Mouse (Mus musculus): ENCODE measurements around the gene Blcap. TPM values are rescaled to one million over a fixed set of nuclear protein-coding genes. Genes with fewer than 3 reads are reported as not detected.

Gene Blcap
- polyA plus RNA-seq, 1 experiment from 2014 or later = 51.6 TPM

- H3K9me3 ChIP-seq (replicated peaks) = no peaks in the 10 kb centered on the region
- H3K4me1 ChIP-seq = 0 out of 2 replicates have a peak, but pooled peaks cover 2% of the 10 kb centered on the region
- no peak for ATAC-seq (replicated peaks; ENCODE audit: low FRiP score)
- no peak overlapping the region for H3K27ac ChIP-seq
- H3K4me2 ChIP-seq = no peak overlapping the region
- 0 out of 2 replicates have a peak, but pooled peaks cover 7% of the 10 kb centered on the region for H3K36me3 ChIP-seq
- H3K4me3 ChIP-seq (replicated peaks) = no peak overlapping the region
- 0 out of 2 replicates have a peak, but pooled peaks cover 3% of the 10 kb centered on the region for H3K27me3 ChIP-seq
- 31% methylated on average over 7 of the region's 7 CpGs for WGBS
- no peak overlapping the region for H3K9ac ChIP-seq
Measured at GRCm38 (mm10) chr2:157537118-157537517, 34.0 kb downstream of the Blcap start.

DNA sequence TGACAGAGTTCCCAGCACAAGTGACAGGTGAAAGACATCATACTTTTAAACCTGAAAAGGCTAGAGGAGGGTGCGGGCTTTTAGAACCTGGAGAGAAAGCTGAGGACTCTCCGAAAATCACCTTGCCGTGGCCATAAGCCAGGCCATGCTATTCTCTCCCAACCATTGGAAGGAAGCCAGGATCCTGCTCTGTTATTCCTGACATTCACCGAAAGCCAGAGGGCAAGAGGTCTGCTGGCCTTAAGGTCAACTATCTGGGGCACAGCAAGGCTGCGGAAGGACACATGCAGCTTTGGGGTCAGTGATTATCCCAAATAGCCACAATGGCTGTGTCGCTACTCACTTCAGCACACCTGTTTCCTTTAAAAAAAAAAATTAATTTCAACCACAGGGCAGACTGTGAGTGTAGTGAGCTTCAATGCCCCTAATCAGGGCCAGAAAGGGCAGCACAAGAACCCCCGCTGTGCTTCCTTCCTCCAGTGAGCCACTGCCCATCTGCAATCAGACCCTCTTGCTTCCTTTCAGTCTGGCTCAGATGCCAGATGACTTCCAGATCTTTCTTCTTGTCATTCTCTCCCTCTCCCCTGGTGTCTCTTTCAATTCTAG, 34.5 kb downstream of the Blcap start:
- Histone ChIP-seq H3K36me3 (0 out of 2 replicates have a peak, but pooled peaks cover 3% of the 10 kb centered on the region), H3K9me3 (replicated peaks) (no peaks in the 10 kb centered on the region), H3K27ac (no peak overlapping the region), H3K4me3 (replicated peaks) (no peak overlapping the region), H3K4me1 (0 out of 2 replicates have a peak, but pooled peaks cover 2% of the 10 kb centered on the region), H3K27me3 (0 out of 2 replicates have a peak, but pooled peaks cover 3% of the 10 kb centered on the region), H3K9ac (no peak overlapping the region), H3K4me2 (no peak overlapping the region)
- WGBS = 48% methylated on average over 7 of the region's 7 CpGs
- no peak for ATAC-seq (replicated peaks; ENCODE audit: low FRiP score)

DNA sequence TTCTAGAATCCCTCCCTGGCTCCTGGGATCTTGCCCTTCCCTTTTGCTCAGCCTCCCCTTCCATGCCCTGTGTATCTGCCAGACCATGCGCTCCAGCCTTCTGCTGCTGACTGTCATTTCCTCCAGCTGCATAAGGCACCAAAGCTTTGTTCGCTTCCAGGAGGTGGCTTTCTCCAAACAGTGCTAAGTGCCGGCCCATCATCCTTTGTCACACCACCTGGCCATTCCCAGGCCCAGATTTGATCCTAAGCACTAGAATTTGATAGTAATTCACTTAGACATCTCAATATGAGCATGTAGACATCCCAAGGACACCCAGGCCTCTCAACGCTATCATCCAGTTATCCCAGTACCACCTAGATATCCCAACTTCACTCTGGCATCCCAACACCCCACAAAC, 36.9 kb downstream of the Blcap start:
- Histone ChIP-seq H3K4me3 (replicated peaks) (no peak overlapping the region), H3K4me1 (0 out of 2 replicates have a peak, but pooled peaks cover 5% of the 10 kb centered on the region), H3K27me3 (0 out of 2 replicates have a peak, but pooled peaks cover 3% of the 10 kb centered on the region), H3K4me2 (no peak overlapping the region), H3K36me3 (no peaks in the 10 kb centered on the region), H3K27ac (no peak overlapping the region), H3K9me3 (replicated peaks) (no peaks in the 10 kb centered on the region), H3K9ac (no peak overlapping the region)
- WGBS = 79% methylated on average over 4 of the region's 4 CpGs
- ATAC-seq (replicated peaks; ENCODE audit: low FRiP score) = no peak

GRCm38 (mm10) chr2:157531681-157532426, 39.2 kb downstream of the Blcap start:
- Histone ChIP-seq H3K9me3 (replicated peaks) (no peaks in the 10 kb centered on the region), H3K27me3 (no peaks in the 10 kb centered on the region), H3K27ac (no peak overlapping the region), H3K4me1 (0 out of 2 replicates have a peak, but pooled peaks cover 5% of the 10 kb centered on the region), H3K9ac (no peak overlapping the region), H3K4me2 (no peak overlapping the region), H3K4me3 (replicated peaks) (no peak overlapping the region), H3K36me3 (no peaks in the 10 kb centered on the region)
- WGBS = 48% methylated on average over 8 of the region's 8 CpGs
- ATAC-seq (replicated peaks; ENCODE audit: low FRiP score) = no peak

DNA sequence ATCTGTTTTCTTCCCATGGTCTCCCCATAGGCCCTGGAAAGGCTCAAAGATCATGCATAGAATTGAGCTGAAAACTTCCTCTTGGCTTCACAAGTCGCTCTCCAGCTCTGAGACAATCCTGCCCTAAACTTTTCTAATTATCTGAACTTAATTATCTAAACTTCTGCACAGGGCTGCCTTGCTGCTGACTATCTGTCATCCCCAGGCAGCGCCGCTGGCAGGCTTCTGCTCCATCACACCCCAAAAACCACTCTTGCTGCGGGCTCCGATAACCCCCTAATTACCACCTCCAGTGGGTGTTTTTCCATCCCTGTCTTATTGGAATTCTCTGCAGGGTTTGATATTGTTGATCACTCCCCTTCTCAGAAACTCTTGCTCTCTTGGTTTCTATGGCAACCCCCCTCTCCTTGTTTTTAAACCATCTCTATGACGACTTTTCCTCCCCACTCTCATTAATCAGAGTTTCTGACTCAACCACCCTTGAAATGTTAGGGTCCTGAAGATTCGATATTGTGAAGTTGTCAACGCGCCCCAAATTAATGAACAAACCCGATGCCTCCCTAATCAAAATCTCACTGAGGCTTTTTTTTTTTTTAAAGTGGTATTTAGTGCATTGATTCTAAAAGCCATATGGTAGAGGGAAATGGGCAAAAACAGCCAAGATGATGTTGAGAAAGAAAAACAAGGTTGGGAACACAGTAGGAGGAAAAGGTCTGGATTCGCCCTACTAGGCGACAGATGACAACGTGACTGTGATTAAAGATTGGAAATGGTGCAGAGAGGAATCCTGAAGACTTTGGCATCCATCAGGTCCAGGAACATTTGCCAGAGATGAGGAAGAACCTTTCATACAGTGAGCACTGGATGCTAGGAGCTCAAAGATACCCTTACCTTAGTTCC, 40.8 kb downstream of the Blcap start:
- Histone ChIP-seq H3K4me3 (replicated peaks) (no peak overlapping the region), H3K4me1 (0 out of 2 replicates have a peak, but pooled peaks cover 3% of the 10 kb centered on the region), H3K9me3 (replicated peaks) (no peaks in the 10 kb centered on the region), H3K27ac (no peak overlapping the region), H3K4me2 (no peak overlapping the region), H3K36me3 (no peaks in the 10 kb centered on the region), H3K9ac (no peak overlapping the region), H3K27me3 (no peaks in the 10 kb centered on the region)
- 58% methylated on average over 13 of the region's 13 CpGs for WGBS
- no peak for ATAC-seq (replicated peaks; ENCODE audit: low FRiP score)

GRCm38 (mm10) chr2:157522556-157522955, 48.5 kb downstream of the Blcap start:
- H3K27me3 ChIP-seq = no peaks in the 10 kb centered on the region
- no peak overlapping the region for H3K27ac ChIP-seq
- no peaks in the 10 kb centered on the region for H3K9me3 ChIP-seq (replicated peaks)
- H3K9ac ChIP-seq = no peak overlapping the region
- no peak overlapping the region for H3K4me2 ChIP-seq
- peaks cover 10% of the 10 kb centered on the region; the same call in 1 of the 2 replicates for H3K4me1 ChIP-seq
- no peak for ATAC-seq (replicated peaks; ENCODE audit: low FRiP score)
- H3K36me3 ChIP-seq = no peaks in the 10 kb centered on the region
- 81% methylated on average over 3 of the region's 3 CpGs for WGBS
- H3K4me3 ChIP-seq (replicated peaks) = no peak overlapping the region

- Histone ChIP-seq H3K4me3 (replicated peaks) (no peak overlapping the region), H3K36me3 (no peaks in the 10 kb centered on the region), H3K9me3 (replicated peaks) (no peaks in the 10 kb centered on the region), H3K9ac (no peak overlapping the region), H3K4me1 (peaks cover 13% of the 10 kb centered on the region; the same call in 1 of the 2 replicates), H3K4me2 (no peak overlapping the region), H3K27ac (no peak overlapping the region), H3K27me3 (no peaks in the 10 kb centered on the region)
- 29% methylated on average over 5 of the region's 5 CpGs for WGBS
- ATAC-seq (replicated peaks; ENCODE audit: low FRiP score) = no peak
Measured at GRCm38 (mm10) chr2:157520496-157520895, 50.6 kb downstream of the Blcap start.

DNA sequence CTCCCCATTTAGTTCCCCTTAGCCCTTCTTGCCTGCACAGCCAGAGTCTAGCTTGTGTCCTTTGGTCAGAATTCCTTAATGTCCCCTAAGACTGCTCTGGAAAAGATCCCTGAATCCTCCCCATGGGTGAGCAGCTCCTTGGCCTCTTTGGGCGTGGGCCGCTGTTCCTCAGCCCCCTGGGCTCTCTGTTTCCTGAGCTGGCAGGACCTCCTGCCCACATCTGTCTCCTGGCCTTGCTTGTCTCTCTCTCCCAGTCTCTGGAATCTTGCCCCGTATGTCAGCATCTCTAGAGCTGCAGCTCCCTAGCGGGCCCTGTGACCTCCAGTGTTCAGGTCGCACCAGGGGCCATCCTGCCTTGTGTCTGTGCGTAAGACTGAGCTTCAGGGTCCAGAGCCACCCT, 51.6 kb downstream of the Blcap start:
- Histone ChIP-seq H3K4me3 (replicated peaks) (no peak overlapping the region), H3K36me3 (no peaks in the 10 kb centered on the region), H3K9me3 (replicated peaks) (no peaks in the 10 kb centered on the region), H3K9ac (no peak overlapping the region), H3K4me1 (peaks cover 18% of the 10 kb centered on the region), H3K4me2 (no peak overlapping the region), H3K27me3 (no peaks in the 10 kb centered on the region), H3K27ac (no peak overlapping the region)
- no peak for ATAC-seq (replicated peaks; ENCODE audit: low FRiP score)
- 67% methylated on average over 6 of the region's 6 CpGs for WGBS

GRCm38 (mm10) chr2:157518451-157518850, 52.6 kb downstream of the Blcap start:
- H3K4me1 ChIP-seq = peaks cover 28% of the 10 kb centered on the region
- H3K4me3 ChIP-seq (replicated peaks) = no peak overlapping the region
- H3K36me3 ChIP-seq = no peaks in the 10 kb centered on the region
- H3K4me2 ChIP-seq = no peak overlapping the region
- H3K9ac ChIP-seq = no peak overlapping the region
- no peaks in the 10 kb centered on the region for H3K27me3 ChIP-seq
- 37% methylated on average over 7 of the region's 7 CpGs for WGBS
- no peak overlapping the region for H3K27ac ChIP-seq
- no peaks in the 10 kb centered on the region for H3K9me3 ChIP-seq (replicated peaks)
- no peak for ATAC-seq (replicated peaks; ENCODE audit: low FRiP score)

DNA sequence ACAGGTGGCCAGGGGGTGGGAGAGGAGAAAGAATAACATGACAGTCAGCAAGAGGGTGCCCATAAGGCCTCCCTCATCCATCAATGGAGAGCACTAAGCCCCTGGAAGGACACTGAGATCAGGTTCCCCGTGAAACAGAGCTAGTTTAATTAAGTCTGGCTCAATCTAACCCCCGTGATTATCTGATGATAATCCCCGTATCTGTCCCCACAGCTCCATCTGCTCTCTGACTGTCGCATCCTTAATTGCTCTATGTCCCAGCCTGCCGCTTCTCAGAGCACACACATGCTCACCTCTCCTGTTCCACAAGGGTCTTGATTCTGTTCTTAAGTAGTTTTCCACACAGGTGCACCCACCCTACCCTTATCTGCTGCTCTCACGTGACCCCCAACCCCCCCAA, 53.5 kb downstream of the Blcap start:
- WGBS = 58% methylated on average over 6 of the region's 6 CpGs
- no peak overlapping the region for H3K4me3 ChIP-seq (replicated peaks)

GRCm38 (mm10) chr2:157514353-157514752, 56.7 kb downstream of the Blcap start:
- no peak for ATAC-seq (replicated peaks; ENCODE audit: low FRiP score)
- Histone ChIP-seq H3K27ac (0 out of 2 replicates have a peak overlapping the region, but pooled peaks have one; percentile 24), H3K9me3 (replicated peaks) (no peaks in the 10 kb centered on the region), H3K9ac (no peak overlapping the region), H3K27me3 (no peaks in the 10 kb centered on the region), H3K4me2 (no peak overlapping the region), H3K4me1 (peaks cover 33% of the 10 kb centered on the region), H3K36me3 (no peaks in the 10 kb centered on the region), H3K4me3 (replicated peaks) (no peak overlapping the region)
- 17% methylated on average over 4 of the region's 4 CpGs for WGBS

More for the DNA sequence above, 53.5 kb downstream of the Blcap start:
- Histone ChIP-seq H3K4me1 (peaks cover 30% of the 10 kb centered on the region), H3K27ac (no peak overlapping the region), H3K27me3 (no peaks in the 10 kb centered on the region), H3K9ac (no peak overlapping the region), H3K36me3 (no peaks in the 10 kb centered on the region), H3K4me2 (no peak overlapping the region), H3K9me3 (replicated peaks) (no peaks in the 10 kb centered on the region)
- no peak for ATAC-seq (replicated peaks; ENCODE audit: low FRiP score)
